Mouse (Mus musculus) midbrain, embryonic 14.5 days (tissue): Measurements from ENCODE around the gene Lclat1. TPM values are rescaled to one million over a fixed set of nuclear protein-coding genes. Genes with fewer than 3 reads are reported as not detected.

ENCODE experiments used
- ATAC-seq: fragments of 200-750 bp; cut with Nextera tagmentation; 2 replicates; pipeline ENCODE4 v1.8.0; 2017; ENCODE audit warnings: moderate number of reproducible peaks, moderate library complexity; ENCODE audit not compliant: low FRiP score, low TSS enrichment
- DNase-seq: peaks from one replicate; pipeline ENCODE4 v3.0.0-alpha.2; 2015
- H3K27ac ChIP-seq: fragments of 300-500 bp; sonication (generic); replicated peaks from 2 replicates; pipeline ENCODE4 v1.5.1; 2014; ENCODE audit warnings: mild to moderate bottlenecking, low read depth, low read length, moderate library complexity
- H3K27me3 ChIP-seq: fragments of 300-500 bp; sonication (generic); 2 replicates; pipeline ENCODE4 v1.6.1; 2014; ENCODE audit warnings: low read length, control low read depth, mixed read lengths; ENCODE audit not compliant: control insufficient read depth, insufficient read depth
- H3K36me3 ChIP-seq: fragments of 300-500 bp; sonication (generic); 2 replicates; pipeline ENCODE4 v1.6.1; 2014; ENCODE audit warnings: low read length, control low read depth; ENCODE audit not compliant: control insufficient read depth, insufficient read depth
- H3K4me1 ChIP-seq: fragments of 300-500 bp; sonication (generic); 2 replicates; pipeline ENCODE4 v1.6.1; 2014; ENCODE audit warnings: mild to moderate bottlenecking, antibody characterized with exemption, low read length, control low read depth; ENCODE audit not compliant: control insufficient read depth, insufficient read depth
- H3K4me2 ChIP-seq: fragments of 300-500 bp; sonication (generic); 2 replicates; pipeline ENCODE4 v1.6.1; 2014; ENCODE audit warnings: mild to moderate bottlenecking, low read length, moderate library complexity
- H3K4me3 ChIP-seq: fragments of 300-500 bp; sonication (generic); replicated peaks from 2 replicates; pipeline ENCODE4 v1.5.1; 2014; ENCODE audit warnings: low read depth, low read length
- H3K9ac ChIP-seq: fragments of 300-500 bp; sonication (generic); replicated peaks from 2 replicates; pipeline ENCODE4 v1.6.1; 2014; ENCODE audit warnings: mild to moderate bottlenecking, low read length, moderate library complexity
- H3K9me3 ChIP-seq: fragments of 300-500 bp; sonication (generic); 2 replicates; pipeline ENCODE4 v1.6.1; 2016; ENCODE audit warnings: low read length, control low read depth, mixed read lengths; ENCODE audit not compliant: control insufficient read depth
- WGBS: fragments of 180-500 bp; shearing (Covaris S2); extraction: QIAGEN DNeasy Blood & Tissue Kit; methylation state at CpG from one replicate; pipeline ENCODE4 v1.1.7; 2014; 5-methylcytosine and 5-hydroxymethylcytosine counted together
- polyA plus RNA-seq: library from polyadenylated mRNA; unstranded; fragments of >200 nt; fragmentation: Nextera tagmentation; extraction: Ambion mirVana; gene quantifications from 2 replicates; pipeline ENCODE4 v1.2.1, GENCODE M21; 2014

Lclat1 gene
- polyA plus RNA-seq, 1 experiment from 2014 or later, result 16.9 TPM

DNA sequence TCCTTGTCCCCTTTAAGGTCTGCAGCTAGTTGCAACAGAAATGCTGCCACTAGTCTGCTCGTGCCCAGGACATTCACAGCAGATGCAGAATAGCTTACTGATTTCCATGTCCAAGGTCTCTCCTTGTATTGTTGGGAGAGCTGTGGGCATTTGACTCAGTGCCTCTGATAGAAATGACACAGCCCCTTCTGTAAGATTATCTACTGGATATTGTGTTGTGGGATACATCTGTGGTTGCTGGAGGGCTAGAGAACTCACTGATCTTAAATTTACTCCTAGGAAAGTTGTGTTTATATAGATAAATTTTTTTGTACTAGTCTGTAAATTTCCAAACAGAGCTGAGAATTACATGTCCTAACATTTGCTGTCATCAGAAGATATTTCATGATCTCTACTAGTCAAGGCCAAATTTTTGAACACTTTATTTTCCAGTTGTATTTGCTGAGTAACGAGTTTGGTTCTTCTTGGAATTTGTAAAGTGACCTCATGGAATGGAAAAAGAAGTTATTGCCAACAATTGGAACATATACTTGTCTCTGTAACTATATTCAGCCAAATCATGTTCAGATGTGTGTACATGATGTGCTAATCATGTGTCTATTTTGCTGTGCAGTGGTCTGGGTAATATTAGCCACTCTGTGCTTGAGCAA lies 87.4 kb downstream of the Lclat1 start:
- Histone ChIP-seq H3K9me3 (no peaks in the 10 kb centered on the region), H3K4me3 (no peak overlapping the region), H3K27me3 (no peaks in the 10 kb centered on the region), H3K9ac (no peak overlapping the region), H3K36me3 (no peaks in the 10 kb centered on the region), H3K27ac (no peak overlapping the region), H3K4me1 (no peaks in the 10 kb centered on the region), H3K4me2 (no peak overlapping the region)
- ATAC-seq (no peak), DNase-seq (no peak)
- 84% methylated on average over 2 of the region's 2 CpGs for WGBS

- peak; percentile 13 for DNase-seq
- WGBS, result 97% methylated on average over 1 of the region's 1 CpGs
- no peak overlapping the region for H3K4me2 ChIP-seq
These were observed 88.4 kb downstream of the Lclat1 start for GRCm38 (mm10) chr17:73196139-73196538.

GRCm38 (mm10) chr17:73197724-73198123 lies 89.9 kb downstream of the Lclat1 start:
- no peak overlapping the region for H3K9ac ChIP-seq
- H3K27ac ChIP-seq, result no peak overlapping the region
- DNase-seq (no peak), ATAC-seq (no peak)
- no peaks in the 10 kb centered on the region for H3K27me3 ChIP-seq
- 84% methylated on average over 1 of the region's 1 CpGs for WGBS
- H3K36me3 ChIP-seq, result no peaks in the 10 kb centered on the region
- no peaks in the 10 kb centered on the region for H3K9me3 ChIP-seq
- no peak overlapping the region for H3K4me2 ChIP-seq
- H3K4me1 ChIP-seq, result no peaks in the 10 kb centered on the region
- no peak overlapping the region for H3K4me3 ChIP-seq

More at GRCm38 (mm10) chr17:73196139-73196538, 88.4 kb downstream of the Lclat1 start:
- H3K9ac ChIP-seq, result no peak overlapping the region
- no peaks in the 10 kb centered on the region for H3K4me1 ChIP-seq
- no peaks in the 10 kb centered on the region for H3K27me3 ChIP-seq
- H3K36me3 ChIP-seq, result no peaks in the 10 kb centered on the region
- no peak overlapping the region for H3K4me3 ChIP-seq
- no peaks in the 10 kb centered on the region for H3K9me3 ChIP-seq
- no peak overlapping the region for H3K27ac ChIP-seq
- no peak for ATAC-seq

- Histone ChIP-seq H3K27ac (no peak overlapping the region), H3K9me3 (no peaks in the 10 kb centered on the region), H3K9ac (no peak overlapping the region), H3K4me2 (no peak overlapping the region), H3K36me3 (no peaks in the 10 kb centered on the region), H3K27me3 (no peaks in the 10 kb centered on the region), H3K4me1 (no peaks in the 10 kb centered on the region), H3K4me3 (no peak overlapping the region)
- no peak for ATAC-seq
- DNase-seq, result peak; percentile 23
These were observed 91.6 kb downstream of the Lclat1 start for GRCm38 (mm10) chr17:73199387-73199786.

GRCm38 (mm10) chr17:73200380-73200779 lies 92.6 kb downstream of the Lclat1 start:
- H3K4me1 ChIP-seq, result no peaks in the 10 kb centered on the region
- no peak overlapping the region for H3K9ac ChIP-seq
- H3K27me3 ChIP-seq, result no peaks in the 10 kb centered on the region
- no peak overlapping the region for H3K4me3 ChIP-seq
- no peak for DNase-seq
- no peak overlapping the region for H3K4me2 ChIP-seq
- H3K9me3 ChIP-seq, result no peaks in the 10 kb centered on the region
- no peak for ATAC-seq
- no peaks in the 10 kb centered on the region for H3K36me3 ChIP-seq
- no peak overlapping the region for H3K27ac ChIP-seq
- 78% methylated on average over 1 of the region's 1 CpGs for WGBS

- 89% methylated on average over 15 of the region's 15 CpGs for WGBS
- no peaks in the 10 kb centered on the region for H3K27me3 ChIP-seq
- DNase-seq (no peak), ATAC-seq (no peak)
- no peak overlapping the region for H3K9ac ChIP-seq
- H3K4me3 ChIP-seq, result no peak overlapping the region
- H3K27ac ChIP-seq, result no peak overlapping the region
- no peaks in the 10 kb centered on the region for H3K36me3 ChIP-seq
- H3K4me2 ChIP-seq, result no peak overlapping the region
- no peaks in the 10 kb centered on the region for H3K4me1 ChIP-seq
- no peaks in the 10 kb centered on the region for H3K9me3 ChIP-seq
These were observed 96.0 kb downstream of the Lclat1 start for GRCm38 (mm10) chr17:73203642-73204332.

GRCm38 (mm10) chr17:73210960-73211531 lies 103.3 kb downstream of the Lclat1 start:
- Histone ChIP-seq H3K9me3 (no peaks in the 10 kb centered on the region), H3K36me3 (no peaks in the 10 kb centered on the region), H3K4me2 (no peak overlapping the region), H3K27ac (no peak overlapping the region), H3K4me1 (no peaks in the 10 kb centered on the region), H3K27me3 (no peaks in the 10 kb centered on the region), H3K9ac (no peak overlapping the region), H3K4me3 (no peak overlapping the region)
- no peak for DNase-seq
- WGBS, result 79% methylated on average over 5 of the region's 5 CpGs
- ATAC-seq, result no peak

DNA sequence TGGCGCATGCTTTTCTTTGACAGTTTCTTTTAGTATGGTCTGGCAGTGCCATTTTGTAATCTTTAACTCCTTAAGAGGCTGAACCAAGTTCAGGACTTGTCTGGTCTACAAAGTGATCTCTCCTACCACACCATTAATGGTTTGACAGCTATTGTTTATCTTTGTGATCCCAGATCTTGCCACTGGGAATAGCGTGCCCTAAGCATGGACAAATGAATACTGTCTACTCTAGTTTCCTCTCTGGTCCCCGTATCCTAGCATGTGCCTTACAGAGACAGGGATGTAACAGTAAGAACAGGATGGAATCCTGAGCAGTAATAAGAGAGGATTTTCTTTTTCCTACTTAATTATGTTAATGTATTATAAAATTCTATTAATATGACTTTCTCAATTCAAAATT lies 105.0 kb downstream of the Lclat1 start:
- Histone ChIP-seq H3K9me3 (no peaks in the 10 kb centered on the region), H3K9ac (no peak overlapping the region), H3K4me3 (no peak overlapping the region), H3K4me1 (no peaks in the 10 kb centered on the region), H3K4me2 (no peak overlapping the region), H3K27me3 (no peaks in the 10 kb centered on the region), H3K36me3 (no peaks in the 10 kb centered on the region), H3K27ac (no peak overlapping the region)
- ATAC-seq (no peak), DNase-seq (no peak)
- whole genome bisulfite sequencing, result 83% methylated on average over 3 of the region's 3 CpGs

DNA sequence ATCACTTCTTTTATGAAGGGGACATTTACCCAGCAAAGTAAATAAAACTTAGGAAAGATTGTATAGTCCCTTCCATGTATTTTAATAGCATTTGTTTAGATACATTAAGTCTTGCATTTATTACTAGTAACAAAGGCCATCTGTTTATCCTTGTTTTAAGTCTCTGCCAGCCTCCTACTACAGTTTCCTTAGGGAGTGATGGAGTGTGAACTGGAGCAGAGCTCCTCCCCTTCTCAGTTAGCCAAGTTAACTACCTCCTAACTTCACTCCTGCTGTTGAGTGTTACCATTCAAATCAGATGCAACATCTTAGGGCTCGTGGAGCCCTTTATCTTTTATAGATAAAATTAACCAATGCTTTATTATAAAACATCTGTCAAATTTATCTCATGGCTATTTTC lies 105.4 kb downstream of the Lclat1 start:
- no peaks in the 10 kb centered on the region for H3K27me3 ChIP-seq
- no peak overlapping the region for H3K4me3 ChIP-seq
- DNase-seq (no peak), ATAC-seq (no peak)
- H3K4me2 ChIP-seq, result no peak overlapping the region
- H3K36me3 ChIP-seq, result no peaks in the 10 kb centered on the region
- no peak overlapping the region for H3K27ac ChIP-seq
- no peaks in the 10 kb centered on the region for H3K9me3 ChIP-seq
- H3K4me1 ChIP-seq, result no peaks in the 10 kb centered on the region
- H3K9ac ChIP-seq, result no peak overlapping the region
- 83% methylated on average over 1 of the region's 1 CpGs for WGBS
